Mouse (Mus musculus) ovary, postnatal 36 days (tissue): ENCODE results near the gene Brat1.

Experiments
- DNase-seq: peaks from one replicate; pipeline ENCODE4 v3.0.0; 2022; ENCODE audit warnings: low spot score, mixed read lengths

Gene Brat1

GRCm38 (mm10) chr5:140748425-140748824, 43.6 kb downstream of the Brat1 start:
- no peak for DNase-seq

- DNase-seq, result peak; percentile 71
Observed at GRCm38 (mm10) chr5:140749062-140749875, 44.5 kb downstream of the Brat1 start.

GRCm38 (mm10) chr5:140750925-140751324, 46.1 kb downstream of the Brat1 start:
- DNase-seq, result no peak

- no peak for DNase-seq
Observed at GRCm38 (mm10) chr5:140752041-140752440, 47.2 kb downstream of the Brat1 start.

- DNase-seq, result no peak
Observed at GRCm38 (mm10) chr5:140752639-140753038, 47.8 kb downstream of the Brat1 start.

- no peak for DNase-seq
Observed at GRCm38 (mm10) chr5:140753223-140753622, 48.4 kb downstream of the Brat1 start.

- DNase-seq, result no peak
Observed at GRCm38 (mm10) chr5:140758864-140759263, 54.1 kb downstream of the Brat1 start.

- no peak for DNase-seq
Observed at GRCm38 (mm10) chr5:140762540-140762939, 57.7 kb downstream of the Brat1 start.

GRCm38 (mm10) chr5:140764921-140765613, 60.3 kb downstream of the Brat1 start:
- DNase-seq, result no peak

- DNase-seq, result no peak
Observed at GRCm38 (mm10) chr5:140766566-140766965, 61.8 kb downstream of the Brat1 start.

- peak; percentile 76 for DNase-seq
Observed at GRCm38 (mm10) chr5:140767704-140768141, 62.9 kb downstream of the Brat1 start.

- no peak for DNase-seq
Observed at GRCm38 (mm10) chr5:140768333-140768732, 63.5 kb downstream of the Brat1 start.
